Mouse (Mus musculus) embryo, embryonic 9.5 days (tissue): ENCODE measurements at regions not wholly inside any gene's neighbourhood (a gene's known extent, or its start where the extent isn't known, plus 50 kb on each side); places are given as distances from the start of the nearest gene placed in this dataset.

Source experiments
- DNase-seq: peaks from one replicate; pipeline ENCODE4 v3.0.0-alpha.2; 2017; ENCODE audit errors: extremely low spot score

DNA sequence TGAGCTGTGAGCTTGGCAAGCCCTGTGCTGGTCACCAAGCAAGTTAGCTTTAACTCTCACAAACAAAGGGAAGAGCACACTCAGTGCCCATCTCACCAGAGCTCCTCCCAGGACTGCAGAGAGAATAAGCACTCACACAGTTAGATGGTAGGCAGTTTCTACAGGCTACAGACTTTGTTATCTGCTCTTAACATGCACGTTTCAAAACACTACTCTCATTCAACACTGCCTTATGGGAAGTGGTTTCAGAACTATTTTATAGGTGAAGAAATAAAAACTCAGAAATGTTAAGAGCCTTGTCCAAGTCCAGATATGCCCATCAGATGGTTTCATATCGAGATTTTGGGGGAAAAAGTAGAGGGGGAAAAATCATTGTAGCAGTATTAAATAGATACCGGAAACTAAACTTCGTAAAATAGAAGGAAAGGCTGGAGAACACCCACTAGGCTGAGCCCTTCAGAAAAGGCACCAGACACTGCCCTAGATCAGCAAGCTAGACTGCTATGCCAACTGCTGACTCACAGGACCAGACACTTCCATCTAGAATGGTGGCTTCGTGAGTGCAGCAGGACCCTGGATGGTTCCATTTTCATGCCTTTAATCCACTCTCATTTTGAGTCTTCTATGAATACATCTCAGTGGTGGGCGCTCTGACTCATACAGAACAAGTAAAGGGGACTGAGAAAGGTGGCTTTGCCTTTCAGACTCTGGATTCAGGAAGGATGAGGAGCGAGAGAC, 51.3 kb upstream of the Serbp1 start:
- DNase-seq, result no peak

DNA sequence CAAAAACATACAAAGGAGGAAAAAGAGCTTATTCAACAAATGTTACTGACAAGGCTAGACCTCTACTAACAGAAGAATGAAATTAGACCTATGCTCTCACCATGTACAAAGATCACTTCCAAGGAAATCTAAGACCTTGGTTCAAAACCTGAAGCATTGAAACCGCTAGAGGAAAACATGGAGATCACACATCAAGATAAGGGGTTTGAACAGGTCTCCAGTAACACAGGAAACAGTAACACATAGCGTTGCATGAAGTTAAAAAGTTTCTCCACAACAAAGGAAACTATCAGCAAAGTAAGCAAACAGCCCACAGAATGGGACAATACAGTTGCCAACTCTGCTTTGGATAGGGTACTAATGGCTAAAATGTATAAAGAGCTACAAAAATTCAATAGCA, 53.3 kb upstream of the Serbp1 start:
- no peak for DNase-seq

DNA sequence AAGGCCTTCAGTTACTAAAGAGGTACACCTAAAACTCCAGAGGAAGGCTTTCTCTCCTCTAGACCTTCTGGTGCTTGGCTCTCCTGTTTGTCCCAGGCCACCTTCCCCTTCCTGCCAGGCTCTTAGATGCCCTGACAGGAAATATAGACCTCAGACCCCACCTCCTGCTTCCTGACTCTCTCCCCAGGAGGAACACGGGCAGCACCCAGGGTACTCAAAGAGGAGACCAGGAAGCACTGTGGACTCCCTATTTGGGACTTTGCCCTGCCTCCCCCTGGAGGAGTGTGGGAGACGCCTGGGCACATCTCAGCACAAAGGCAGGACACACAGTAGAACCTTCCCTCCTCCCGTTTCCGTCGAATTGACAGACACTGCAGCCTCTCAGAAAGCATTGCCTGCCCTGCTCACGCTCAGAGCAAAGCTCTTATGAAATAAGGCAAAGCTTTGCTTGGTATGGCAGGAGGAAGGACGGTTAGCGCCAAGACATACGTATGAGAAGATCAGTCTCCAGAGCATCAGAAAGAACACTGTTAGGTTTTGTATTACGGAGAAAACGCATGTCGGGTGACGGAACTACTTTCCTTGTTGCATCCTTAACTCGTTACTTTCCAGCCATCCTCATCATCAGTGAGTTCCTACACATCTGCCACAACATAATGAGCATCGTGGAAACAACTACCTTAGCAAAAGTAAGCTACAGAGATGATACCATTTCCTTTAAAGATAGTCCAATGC, 54.3 kb upstream of the Serbp1 start:
- DNase-seq, result no peak

GRCm38 (mm10) chr6:67182453-67182852, 55.5 kb upstream of the Serbp1 start:
- DNase-seq, result no peak

DNA sequence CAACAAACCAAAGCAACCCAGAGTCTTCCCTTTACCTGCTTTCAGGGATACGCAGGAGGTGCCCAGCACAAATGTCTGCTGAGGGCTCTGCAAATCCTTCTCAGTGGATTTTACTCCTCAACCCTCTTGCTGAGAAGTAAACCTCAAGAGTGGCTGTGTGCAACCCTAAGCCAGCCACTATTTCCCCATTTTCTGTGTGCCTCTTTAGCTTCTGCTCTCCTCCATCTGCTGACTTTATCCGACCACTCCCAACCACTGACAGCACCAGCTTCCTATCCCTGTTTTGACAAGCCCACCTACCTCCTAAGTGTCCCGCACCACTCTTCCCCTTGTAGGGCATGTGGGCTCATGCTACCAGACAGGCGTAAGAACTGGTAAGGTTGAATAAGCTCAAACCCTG, 56.5 kb upstream of the Serbp1 start:
- DNase-seq, result no peak

DNA sequence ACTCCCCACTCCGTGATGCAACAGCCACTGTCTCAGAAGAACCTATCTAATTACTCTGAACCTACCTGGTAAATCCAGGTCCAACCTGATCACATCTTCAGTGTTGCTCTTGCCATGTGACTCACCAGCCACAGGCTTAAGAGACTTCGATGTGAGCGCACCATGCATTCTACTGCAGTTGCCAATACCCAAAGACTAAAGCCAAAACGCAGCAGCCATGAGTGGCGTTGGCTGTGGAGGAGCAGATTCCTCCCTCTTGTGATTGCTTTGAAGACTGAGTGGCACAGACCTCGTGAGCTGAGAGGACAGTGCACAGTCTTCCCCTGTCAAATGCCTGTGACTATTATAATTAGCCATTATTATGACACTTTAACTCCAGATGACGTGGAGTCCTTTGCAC, 58.6 kb upstream of the Serbp1 start:
- DNase-seq, result no peak

DNA sequence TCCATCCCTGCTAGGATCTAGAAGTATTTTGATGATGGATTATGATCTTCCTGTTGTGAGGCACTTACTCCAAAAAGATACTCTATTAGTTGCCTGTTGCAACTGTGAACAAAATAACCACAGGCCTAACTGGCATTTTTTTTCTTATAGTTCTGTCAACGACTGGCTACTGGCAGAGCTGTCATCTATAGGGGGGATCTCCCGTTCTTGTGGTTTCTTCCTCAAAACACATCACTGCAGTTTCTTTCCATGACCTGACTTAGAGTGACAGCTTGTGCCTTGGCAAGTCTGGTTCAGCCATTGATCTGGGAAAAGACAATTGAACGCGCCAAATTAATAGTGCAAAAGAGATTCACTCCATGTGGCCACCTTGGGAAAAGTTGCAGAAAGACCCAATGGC, 59.4 kb upstream of the Serbp1 start:
- DNase-seq, result no peak

DNA sequence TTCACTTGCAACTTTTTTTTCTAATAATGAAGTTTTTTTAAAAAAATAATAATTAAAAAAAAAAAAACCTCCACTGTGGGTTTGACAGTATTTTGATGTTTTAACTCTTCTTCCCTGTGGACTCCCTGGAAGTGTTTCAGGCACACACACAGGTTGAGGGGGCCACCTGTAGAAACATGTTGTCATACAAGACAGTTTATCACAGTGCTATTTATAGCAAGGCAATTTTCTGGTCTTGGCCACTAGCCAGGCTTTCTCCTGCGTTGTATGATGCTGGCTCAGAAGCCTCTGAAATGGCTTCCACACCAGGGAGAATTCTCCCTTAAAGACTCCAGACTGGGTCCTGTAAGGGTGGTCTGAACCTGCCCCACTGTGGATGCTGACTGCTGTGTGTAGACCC, 59.9 kb upstream of the Serbp1 start:
- DNase-seq, result no peak

DNA sequence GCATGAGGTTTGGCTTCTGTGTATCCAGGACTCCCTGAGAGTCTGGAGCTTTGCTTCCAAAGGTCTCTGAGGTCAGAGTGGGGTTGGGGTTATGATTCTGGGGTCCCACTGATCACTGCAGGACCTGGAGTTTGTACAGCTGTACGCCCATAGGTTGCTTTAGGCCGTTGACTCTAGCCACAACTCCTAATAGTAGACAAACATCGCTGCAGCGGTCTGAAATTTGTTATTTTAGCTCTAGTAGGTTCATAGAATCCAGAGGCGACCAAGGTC, 67.4 kb upstream of the Serbp1 start:
- DNase-seq, result no peak

- peak; percentile 59 for DNase-seq
These were observed 67.9 kb upstream of the Serbp1 start for GRCm38 (mm10) chr6:67169873-67170673.

- no peak for DNase-seq
These were observed 69.2 kb upstream of the Serbp1 start for GRCm38 (mm10) chr6:67168803-67169202.

GRCm38 (mm10) chr6:67168031-67168777, 69.8 kb upstream of the Serbp1 start:
- DNase-seq, result peak; percentile 75

DNA sequence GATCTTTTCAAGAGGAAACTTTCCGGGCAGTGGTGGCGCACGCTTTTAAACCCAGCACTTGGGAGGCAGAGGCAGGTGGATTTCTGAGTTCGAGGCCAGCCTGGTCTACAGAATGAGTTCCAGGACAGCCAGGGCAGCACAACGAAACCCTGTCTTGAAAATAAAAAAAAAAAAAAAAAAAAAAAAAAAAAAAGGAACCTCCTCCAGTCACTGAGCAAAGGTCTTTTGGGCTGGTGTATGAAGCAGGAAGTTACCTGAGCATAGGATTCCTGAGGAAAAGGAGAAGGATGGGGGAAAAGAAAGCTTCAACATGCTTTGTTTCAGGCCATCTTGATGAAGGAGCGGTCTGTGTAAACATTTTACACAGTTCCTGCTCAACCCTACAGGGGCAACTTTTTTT, 72.9 kb upstream of the Serbp1 start:
- no peak for DNase-seq

DNA sequence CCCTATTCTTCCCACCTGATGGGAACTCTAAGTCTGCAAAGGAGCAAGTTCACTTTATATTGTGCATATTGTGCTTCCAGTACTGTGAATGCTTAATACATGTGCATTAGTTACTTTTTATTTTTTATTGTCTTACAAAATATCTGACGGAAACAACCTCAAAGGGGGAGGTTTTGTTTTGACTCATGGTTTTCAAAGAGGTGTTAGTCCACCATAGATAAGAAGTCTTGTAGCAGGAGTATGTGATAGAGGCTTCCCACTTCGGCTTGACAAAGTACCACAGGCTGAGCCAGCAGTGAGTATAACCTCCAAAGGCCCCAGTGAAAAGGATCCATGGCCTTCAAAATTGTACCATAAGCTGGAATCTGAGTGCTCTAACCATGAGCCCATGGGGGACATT, 74.0 kb upstream of the Serbp1 start:
- DNase-seq, result no peak

GRCm38 (mm10) chr6:67162814-67163213, 75.2 kb upstream of the Serbp1 start:
- DNase-seq, result no peak

GRCm38 (mm10) chr6:67161610-67162009, 76.4 kb upstream of the Serbp1 start:
- no peak for DNase-seq

DNA sequence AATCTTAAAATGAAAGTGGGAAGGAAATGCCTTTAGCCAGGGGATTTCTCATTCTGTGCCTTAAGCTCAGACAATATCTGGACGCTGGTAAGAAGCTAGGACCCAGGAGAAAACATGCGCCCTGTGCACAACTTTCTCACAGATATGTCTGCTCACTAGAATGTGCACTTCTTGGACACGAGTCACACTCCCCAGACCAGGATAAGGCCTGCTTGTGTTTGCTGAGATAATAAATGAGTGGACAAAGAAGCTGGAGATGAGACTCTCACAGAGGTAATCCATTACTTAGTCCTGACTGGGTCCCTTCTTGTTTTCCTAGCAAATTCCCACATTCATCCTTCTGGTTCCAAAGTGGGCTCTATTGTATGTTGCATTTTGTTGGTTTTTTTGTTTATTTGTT, 77.4 kb upstream of the Serbp1 start:
- DNase-seq, result no peak

DNA sequence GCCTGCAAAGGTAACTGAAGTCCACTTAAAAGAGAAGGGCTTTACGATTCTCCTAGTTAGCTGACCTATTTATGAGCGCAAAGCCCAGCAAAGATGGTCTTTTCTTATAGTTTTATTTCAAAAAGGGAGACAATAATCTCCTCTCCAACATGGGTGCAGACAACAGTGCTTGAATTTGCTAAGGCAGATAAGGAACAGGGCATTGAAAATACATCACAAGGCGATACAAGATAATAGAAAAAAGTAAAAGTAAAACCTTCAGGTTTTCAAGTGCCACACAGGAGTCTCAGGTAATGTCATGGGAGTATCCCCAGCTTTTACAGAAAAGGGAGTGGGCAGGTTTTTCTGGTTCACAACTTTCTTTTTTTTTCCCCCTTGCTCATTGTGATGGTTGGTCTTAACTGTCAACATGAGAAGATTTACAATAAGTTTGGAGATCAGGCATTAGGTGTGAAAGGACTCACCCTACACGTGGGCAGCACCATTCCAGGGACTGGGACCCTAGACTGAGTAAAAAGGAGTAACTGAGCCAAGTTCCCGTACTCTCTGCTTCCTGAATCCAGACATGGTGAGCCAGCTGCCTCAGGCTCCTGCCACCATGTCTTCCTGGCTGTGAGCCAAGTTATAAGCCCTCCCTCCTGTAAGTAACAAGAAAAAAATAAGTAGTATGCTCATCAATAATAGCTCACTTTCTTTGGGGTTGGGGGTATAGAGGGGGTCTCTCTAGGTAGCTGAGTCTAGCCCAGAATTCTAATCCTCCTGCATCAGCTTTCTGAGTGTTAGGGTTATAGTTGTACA, 78.1 kb upstream of the Serbp1 start:
- no peak for DNase-seq

GRCm38 (mm10) chr6:67159224-67159623, 78.8 kb upstream of the Serbp1 start:
- DNase-seq, result no peak

DNA sequence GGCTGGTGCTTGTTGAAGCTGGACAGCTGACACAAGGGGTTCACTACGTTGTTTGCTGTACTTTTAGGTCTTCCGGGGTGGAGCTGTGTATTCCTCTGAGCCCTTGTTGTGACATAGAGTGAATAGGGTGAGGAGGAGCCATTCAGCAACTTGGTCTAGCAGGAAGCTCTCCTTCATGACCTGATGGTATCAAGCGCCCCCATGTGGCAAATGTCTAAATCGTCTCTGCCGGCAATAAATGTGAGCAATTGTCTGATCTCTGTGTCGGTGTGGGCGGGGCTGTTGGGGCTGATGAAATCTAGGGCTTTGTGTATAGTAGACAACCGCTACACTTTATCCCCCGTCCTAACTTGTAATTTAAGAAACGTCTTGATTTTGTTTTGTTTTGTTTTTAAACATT, 79.2 kb upstream of the Serbp1 start:
- peak; percentile 87 for DNase-seq

DNA sequence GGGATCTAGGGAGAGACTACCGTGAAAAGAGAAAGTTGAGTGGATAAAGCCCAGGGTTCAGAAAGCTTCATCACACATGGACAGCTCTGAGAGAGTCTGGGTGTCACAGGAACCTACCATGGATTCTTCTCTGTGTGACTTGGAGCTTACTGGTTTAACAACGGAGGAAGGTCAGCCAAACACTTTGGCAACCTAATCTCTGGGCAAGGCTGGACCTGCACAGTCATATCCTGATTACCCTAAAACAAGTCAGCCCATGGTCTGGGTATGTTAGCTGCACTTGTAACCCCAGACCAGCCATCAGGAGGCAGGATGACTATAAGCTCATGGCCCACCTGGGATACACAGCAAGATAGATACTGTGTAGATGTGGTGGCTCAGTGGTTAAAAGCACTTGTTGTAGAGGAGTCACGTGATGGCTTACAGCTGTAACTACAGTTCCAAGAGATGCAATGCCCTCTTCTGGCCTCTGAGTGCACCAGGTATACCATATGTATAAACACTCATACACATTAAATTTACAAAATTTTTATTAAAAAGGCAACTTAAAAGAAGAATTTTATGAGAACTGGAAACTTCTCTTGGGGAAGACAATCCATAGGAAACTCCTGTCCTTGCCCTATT, 85.0 kb upstream of the Serbp1 start:
- no peak for DNase-seq
